Mouse (Mus musculus) kidney, adult 2 months (tissue): ENCODE results near the gene Phf6.
"Not testable (repeated sequence)": the region's sequence is repeated elsewhere in the genome, so short reads cannot be mapped to it uniquely, and the experiment has no call there.

Experiments used
- CTCF ChIP-seq: fragments of 200-500 bp; conservative IDR thresholded peaks from 2 replicates; pipeline ENCODE4 v1.5.1; 2011; ENCODE audit warnings: low read depth, mild to moderate bottlenecking, control low read depth, low read length, moderate library complexity, mixed read lengths; ENCODE audit not compliant: insufficient read depth, insufficient read length
- POLR2A ChIP-seq: fragments of 200-500 bp; IDR thresholded peaks from one replicate; pipeline ENCODE4 v1.6.1; 2011; ENCODE audit warnings: low read depth, low read length, control low read depth

DNA sequence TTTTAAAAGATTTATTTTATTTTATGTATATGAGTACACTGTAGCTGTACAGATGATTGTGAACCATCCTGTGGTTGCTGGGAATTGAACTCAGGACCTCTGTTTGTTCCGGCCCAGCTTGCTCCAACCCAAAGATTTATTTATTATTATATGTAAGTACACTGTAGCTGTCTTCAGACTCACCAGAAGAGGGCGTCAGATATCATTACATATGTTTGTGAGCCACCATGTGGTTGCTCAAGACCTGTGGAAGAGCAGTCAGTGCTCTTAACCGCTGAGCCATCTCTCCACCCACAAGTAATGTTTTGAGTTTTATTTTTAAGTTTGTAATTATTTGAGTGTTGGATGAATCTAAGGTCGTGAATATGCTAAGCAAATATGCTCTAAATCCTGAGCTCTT lies 92.8 kb downstream of the Phf6 start:
- TF ChIP-seq POLR2A, CTCF: not testable (repeated sequence)
